Mouse (Mus musculus) left cerebral cortex, postnatal 14 days (tissue): Measurements from ENCODE around the gene Llcfc1. TPM values are rescaled to one million over a fixed set of nuclear protein-coding genes. Genes with fewer than 3 reads are reported as not detected.

Source experiments
- DNase-seq, 2 experiments: peaks; one replicate each; pipeline ENCODE4 v3.0.0; 2021 to 2022; ENCODE audit warnings: low spot score in 2 of 2, mixed read lengths in 1 of 2
- intact Hi-C: fragments of 180-260 bp; cut with DNase I; formaldehyde crosslinking; loops from one replicate; pipeline ENCODE4 v1.15.1; 2025
- total RNA-seq, 2 experiments: library from RNA; stranded (reverse); gene quantifications; 2 replicates each; pipeline ENCODE4 v1.2.3; 2021

Llcfc1 gene
- total RNA-seq, 2 experiments from 2014 or later: not detected

- intact Hi-C loops: no loop called here
- DNase-seq: no peak
Observed at GRCm38 (mm10) chr6:41694407-41694806, 10.2 kb downstream of the Llcfc1 start.

- no peak for DNase-seq
- intact Hi-C loops: no loop called here
Observed at GRCm38 (mm10) chr6:41701245-41701644, 17.0 kb downstream of the Llcfc1 start.

- intact Hi-C loops: no loop called here
Observed at GRCm38 (mm10) chr6:41702928-41703327, 18.7 kb downstream of the Llcfc1 start.

DNA sequence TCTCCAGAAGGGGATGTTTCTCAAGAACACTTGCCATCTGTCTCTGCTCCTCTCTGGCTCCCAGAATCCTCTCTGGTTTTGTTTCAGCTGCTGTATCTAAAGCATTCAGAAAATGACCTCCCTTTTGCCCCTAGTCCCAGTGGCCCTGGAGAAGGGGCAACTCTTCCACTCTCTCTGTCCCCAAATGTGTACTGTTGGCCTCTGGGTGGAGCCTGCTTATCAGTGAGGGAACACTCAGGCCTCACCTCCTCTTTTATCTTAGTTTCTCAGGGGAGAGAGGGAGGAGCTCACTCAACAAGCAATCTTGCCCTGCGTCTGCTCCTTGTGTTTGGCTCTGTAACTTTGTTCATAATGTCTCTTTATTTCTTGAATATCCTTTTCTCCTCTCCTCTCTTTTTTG lies 19.9 kb downstream of the Llcfc1 start, which contains the start of gene Kel:
Kel (minus strand) TSS at position 217 of the 400 bp plus-strand sequence.
- intact Hi-C loops: no loop called here
- DNase-seq: no peak

More at GRCm38 (mm10) chr6:41702928-41703327, 18.7 kb downstream of the Llcfc1 start:
- DNase-seq: no peak

- intact Hi-C loops: no loop called here
- no peak for DNase-seq
Observed at GRCm38 (mm10) chr6:41706275-41706674, 22.0 kb downstream of the Llcfc1 start.

- no peak for DNase-seq
- intact Hi-C loops: no loop called here
Observed at GRCm38 (mm10) chr6:41710281-41710680, 26.1 kb downstream of the Llcfc1 start.

GRCm38 (mm10) chr6:41721430-41721829 lies 37.2 kb downstream of the Llcfc1 start:
- intact Hi-C loops: no loop called here

GRCm38 (mm10) chr6:41727989-41728609 lies 43.9 kb downstream of the Llcfc1 start:
- intact Hi-C loops: no loop called here
- DNase-seq: no peak

More at GRCm38 (mm10) chr6:41721430-41721829, 37.2 kb downstream of the Llcfc1 start:
- DNase-seq: no peak

GRCm38 (mm10) chr6:41734719-41735470 lies 50.7 kb downstream of the Llcfc1 start:
- intact Hi-C loops: no loop called here
- DNase-seq: peak in 1 of 2 experiments; percentile 33

Other genes starting within 250 kb of the Llcfc1 start
- under 1 TPM in 1 of 2 experiments, not detected in 1; 0.70 TPM for gene Gm10334, start 238.3 kb upstream of the Llcfc1 start, total RNA-seq
- gene Prss1, start 225.5 kb upstream of the Llcfc1 start, total RNA-seq: not detected
- not detected for gene Prss2, start 162.6 kb upstream of the Llcfc1 start, total RNA-seq
- gene Ephb6, start 78.9 kb upstream of the Llcfc1 start, total RNA-seq: 100 to 1,000 TPM; 142 to 146 TPM
- gene Trpv6, start 48.0 kb upstream of the Llcfc1 start, total RNA-seq: 1 to 10 TPM; 1.8 to 3.0 TPM
- not detected for gene Trpv5, start 3.7 kb upstream of the Llcfc1 start, total RNA-seq
- not detected for gene Kel, start 19.9 kb downstream of the Llcfc1 start, total RNA-seq
- not detected for gene Olfr459, start 90.7 kb downstream of the Llcfc1 start, total RNA-seq
- not detected for gene Pip, start 163.1 kb downstream of the Llcfc1 start, total RNA-seq
- gene Sval2, start 168.6 kb downstream of the Llcfc1 start, total RNA-seq: not detected